Mouse (Mus musculus): ENCODE results near the gene Sync.

- TF ChIP-seq CTCF (conservative IDR thresholded peaks at IDR 0.05; ENCODE audit: insufficient read depth, insufficient read length, low read depth, low read length), result no peak
- no peak for TF ChIP-seq POLR2A (IDR thresholded peaks at IDR 0.05; ENCODE audit: low read depth, low read length)
These were observed 16.0 kb downstream of the Sync start for GRCm38 (mm10) chr4:129303401-129303800.
